Mouse (Mus musculus) bone marrow, adult 2 months (tissue): ENCODE measurements around the gene Twf1.

Source experiments
- CTCF ChIP-seq: fragments of 200-500 bp; IDR thresholded peaks from 2 replicates; pipeline ENCODE4 v1.5.1; 2011; ENCODE audit warnings: low read length, control low read depth; ENCODE audit not compliant: control insufficient read depth, insufficient read depth
- POLR2A ChIP-seq: fragments of 200-500 bp; IDR thresholded peaks from 2 replicates; pipeline ENCODE4 v1.6.1; 2011; ENCODE audit warnings: low read depth, mild to moderate bottlenecking, control low read depth, low read length, borderline replicate concordance; ENCODE audit not compliant: control insufficient read depth

- TF ChIP-seq POLR2A (no peak), CTCF (no peak)
Measured at GRCm38 (mm10) chr15:94584738-94585137, 5.0 kb downstream of the Twf1 start.
